Mouse (Mus musculus) CH12.LX (cell line): ENCODE results near the gene 1110032A03Rik. TPM values are rescaled to one million over a fixed set of nuclear protein-coding genes. Genes with fewer than 3 reads are reported as not detected.

Source experiments
- DNase-seq: peaks from one replicate; pipeline ENCODE4 v3.0.0-alpha.2; 2013; ENCODE audit errors: extremely low read depth
- H3K27ac ChIP-seq: 2 replicates; pipeline ENCODE4 v1.5.1; 2012; ENCODE audit warnings: low read depth, mild to moderate bottlenecking, control low read depth, moderate library complexity; ENCODE audit not compliant: insufficient read depth
- H3K27me3 ChIP-seq: replicated peaks from 2 replicates; pipeline ENCODE3; 2012; ENCODE audit warnings: inconsistent platforms
- H3K36me3 ChIP-seq, 2 experiments: replicated peaks in 1 of 2; 2 replicates each; pipeline versions ENCODE3 to v1.6.1; 2012; ENCODE audit warnings: inconsistent platforms in 1 of 2, low read length in 1 of 2, mild to moderate bottlenecking in 1 of 2, mixed read lengths in 1 of 2, moderate library complexity in 1 of 2; ENCODE audit not compliant: control insufficient read depth in 1 of 2, insufficient read depth in 1 of 2
- H3K4me1 ChIP-seq, 2 experiments: 2 replicates each; pipeline ENCODE4 v1.6.1; 2012; ENCODE audit warnings: inconsistent platforms in 1 of 2, moderate library complexity in 1 of 2; ENCODE audit not compliant: insufficient read depth in 2 of 2, control insufficient read depth in 1 of 2
- H3K4me2 ChIP-seq: 2 replicates; pipeline ENCODE4 v1.6.1; 2012; ENCODE audit warnings: low read depth, mild to moderate bottlenecking, control low read depth; ENCODE audit not compliant: poor library complexity, insufficient read depth, severe bottlenecking
- H3K4me3 ChIP-seq, 3 experiments: fragments of 150-350 bp in 1 of 3; sonication (generic) in 1 of 3; replicated peaks in 1 of 3; 2 replicates each; pipeline versions ENCODE3 to v1.5.1; 2011 to 2012; ENCODE audit warnings: low read depth in 2 of 3, low read length in 2 of 3, mild to moderate bottlenecking in 2 of 3, moderate library complexity in 2 of 3, control low read depth in 1 of 3, improper control_type of control experiment in 1 of 3, inconsistent platforms in 1 of 3, mixed read lengths in 1 of 3; ENCODE audit not compliant: poor library complexity in 1 of 3
- H3K79me2 ChIP-seq: replicated peaks from 2 replicates; pipeline ENCODE4 v1.6.1; 2012; ENCODE audit warnings: mild to moderate bottlenecking, moderate library complexity; ENCODE audit not compliant: control insufficient read depth, poor library complexity, insufficient read depth, severe bottlenecking; ENCODE audit errors: extremely low read depth
- H3K9ac ChIP-seq: 2 replicates; pipeline ENCODE4 v1.6.1; 2012; ENCODE audit warnings: low read depth, mild to moderate bottlenecking, control low read depth, moderate library complexity; ENCODE audit not compliant: insufficient read depth
- H3K9me3 ChIP-seq: replicated peaks from 2 replicates; pipeline ENCODE3; 2012; ENCODE audit warnings: low read length, inconsistent platforms, mixed read lengths
- BHLHE40 ChIP-seq: IDR thresholded peaks from 2 replicates; pipeline ENCODE4 v1.6.1; 2011; ENCODE audit warnings: mild to moderate bottlenecking, low read depth, low read length, improper control_type of control experiment
- CHD2 ChIP-seq: IDR thresholded peaks from 2 replicates; pipeline ENCODE4 v1.6.1; 2011; ENCODE audit warnings: low read length, improper control_type of control experiment
- CTCF ChIP-seq, 2 experiments: IDR thresholded peaks in 1 of 2; conservative IDR thresholded peaks in 1 of 2; 2 replicates each; pipeline ENCODE4 v1.5.1; 2011 to 2012; ENCODE audit warnings: low read depth in 2 of 2, low read length in 2 of 2, improper control_type of control experiment in 1 of 2, inconsistent platforms in 1 of 2, mild to moderate bottlenecking in 1 of 2, moderate library complexity in 1 of 2
- E2F4 ChIP-seq: IDR thresholded peaks from 2 replicates; pipeline ENCODE4 v1.6.1; 2011; ENCODE audit warnings: low read depth, low read length, improper control_type of control experiment; ENCODE audit not compliant: insufficient replicate concordance
- ELF1 ChIP-seq: IDR thresholded peaks from 2 replicates; pipeline ENCODE4 v1.6.1; 2014; ENCODE audit warnings: low read depth, mild to moderate bottlenecking, inconsistent platforms, low read length, improper control_type of control experiment
- ETS1 ChIP-seq: conservative IDR thresholded peaks from 2 replicates; pipeline ENCODE4 v1.6.1; 2012; ENCODE audit warnings: low read depth, mild to moderate bottlenecking, inconsistent platforms, low read length, improper control_type of control experiment, moderate library complexity
- HCFC1 ChIP-seq: IDR thresholded peaks from 2 replicates; pipeline ENCODE4 v1.6.1; 2012; ENCODE audit warnings: low read depth, mild to moderate bottlenecking, inconsistent platforms, low read length, improper control_type of control experiment
- IRF4 ChIP-seq: IDR thresholded peaks from 2 replicates; pipeline ENCODE4 v1.6.1; 2014; ENCODE audit warnings: low read depth, mild to moderate bottlenecking, inconsistent platforms, low read length, improper control_type of control experiment
- JUN ChIP-seq: IDR thresholded peaks from 2 replicates; pipeline ENCODE4 v1.6.1; 2011; ENCODE audit warnings: low read depth, mild to moderate bottlenecking, low read length, improper control_type of control experiment, moderate library complexity; ENCODE audit not compliant: insufficient read depth
- JUND ChIP-seq: conservative IDR thresholded peaks from 2 replicates; pipeline ENCODE4 v1.6.1; 2011; ENCODE audit warnings: low read depth, low read length, improper control_type of control experiment
- KAT2A ChIP-seq: IDR thresholded peaks from 2 replicates; pipeline ENCODE4 v1.6.1; 2012; ENCODE audit warnings: low read length, improper control_type of control experiment, inconsistent platforms; ENCODE audit not compliant: insufficient replicate concordance
- MAFK ChIP-seq: IDR thresholded peaks from 2 replicates; pipeline ENCODE4 v1.6.1; 2011; ENCODE audit warnings: low read length, improper control_type of control experiment; ENCODE audit not compliant: insufficient replicate concordance
- MAX ChIP-seq: IDR thresholded peaks from 2 replicates; pipeline ENCODE4 v1.6.1; 2011; ENCODE audit warnings: low read length, improper control_type of control experiment
- MAZ ChIP-seq: IDR thresholded peaks from 2 replicates; pipeline ENCODE4 v1.6.1; 2012; ENCODE audit warnings: low read depth, mild to moderate bottlenecking, inconsistent platforms, low read length, improper control_type of control experiment, moderate library complexity
- MEF2A ChIP-seq: IDR thresholded peaks from 2 replicates; pipeline ENCODE4 v1.6.1; 2014; ENCODE audit warnings: low read depth, mild to moderate bottlenecking, inconsistent platforms, low read length, improper control_type of control experiment, borderline replicate concordance
- MXI1 ChIP-seq: IDR thresholded peaks from 2 replicates; pipeline ENCODE4 v1.6.1; 2011; ENCODE audit warnings: mild to moderate bottlenecking, low read depth, low read length, improper control_type of control experiment
- MYC ChIP-seq: IDR thresholded peaks from 2 replicates; pipeline ENCODE4 v1.6.1; 2011; ENCODE audit warnings: low read depth, mild to moderate bottlenecking, improper control_type of control experiment, low read length
- NELFE ChIP-seq: IDR thresholded peaks from 2 replicates; pipeline ENCODE4 v1.6.1; 2011; ENCODE audit warnings: low read depth, low read length, improper control_type of control experiment
- NRF1 ChIP-seq: IDR thresholded peaks from 2 replicates; pipeline ENCODE4 v1.6.1; 2014; ENCODE audit warnings: low read depth, mild to moderate bottlenecking, inconsistent platforms, low read length, improper control_type of control experiment, moderate library complexity
- POLR2AphosphoS2 ChIP-seq: IDR thresholded peaks from 2 replicates; pipeline ENCODE4 v1.6.1; 2011; ENCODE audit warnings: low read depth, low read length, improper control_type of control experiment
- RAD21 ChIP-seq: IDR thresholded peaks from 2 replicates; pipeline ENCODE4 v1.6.1; 2011; ENCODE audit warnings: low read depth, mild to moderate bottlenecking, low read length, improper control_type of control experiment, moderate library complexity
- RCOR1 ChIP-seq: conservative IDR thresholded peaks from 2 replicates; pipeline ENCODE4 v1.6.1; 2012; ENCODE audit warnings: low read depth, mild to moderate bottlenecking, inconsistent platforms, low read length, improper control_type of control experiment
- SMC3 ChIP-seq: IDR thresholded peaks from 2 replicates; pipeline ENCODE4 v1.6.1; 2011; ENCODE audit warnings: low read depth, low read length, improper control_type of control experiment
- TBP ChIP-seq: conservative IDR thresholded peaks from 2 replicates; pipeline ENCODE4 v1.6.1; 2011; ENCODE audit warnings: low read depth, low read length, improper control_type of control experiment
- UBTF ChIP-seq: IDR thresholded peaks from 2 replicates; pipeline ENCODE4 v1.6.1; 2012; ENCODE audit warnings: low read depth, mild to moderate bottlenecking, inconsistent platforms, low read length, improper control_type of control experiment, moderate library complexity
- USF1 ChIP-seq: IDR thresholded peaks from 2 replicates; pipeline ENCODE4 v1.6.1; 2014; ENCODE audit warnings: low read depth, mild to moderate bottlenecking, inconsistent platforms, low read length, improper control_type of control experiment
- ZC3H11A ChIP-seq: IDR thresholded peaks from 2 replicates; pipeline ENCODE4 v1.6.1; 2012; ENCODE audit warnings: low read depth, mild to moderate bottlenecking, inconsistent platforms, low read length, improper control_type of control experiment
- ZKSCAN1 ChIP-seq: IDR thresholded peaks from 2 replicates; pipeline ENCODE4 v1.6.1; 2012; ENCODE audit warnings: low read depth, inconsistent platforms, low read length, improper control_type of control experiment, borderline replicate concordance
- ZMIZ1 ChIP-seq: IDR thresholded peaks from 2 replicates; pipeline ENCODE4 v1.6.1; 2012; ENCODE audit warnings: low read depth, mild to moderate bottlenecking, inconsistent platforms, low read length, improper control_type of control experiment
- ZNF384 ChIP-seq: IDR thresholded peaks from 2 replicates; pipeline ENCODE4 v1.6.1; 2012; ENCODE audit warnings: low read depth, low read length, improper control_type of control experiment, inconsistent platforms
- dilution Hi-C: fragments of 300-500 bp; cut with MboI; formaldehyde crosslinking; loops from 2 replicates; pipeline ENCODE4 v1.14.3; 2020; ENCODE audit warnings: low sequenced_read_pairs; ENCODE audit not compliant: extremely low pct_unique_long_range_greater_than_20kb, extremely low pct_ligation_motif_present
- in situ Hi-C: fragments of 300-500 bp; cut with MboI; formaldehyde crosslinking; loops from 3 replicates; pipeline ENCODE4 v1.14.3; 2019; ENCODE audit warnings: low sequenced_read_pairs, low pct_ligation_motif_present, low pct_unique_long_range_greater_than_20kb, mixed read lengths
- polyA plus RNA-seq: library from polyadenylated mRNA; unstranded; fragments of >175 nt; gene quantifications from 2 replicates; pipeline ENCODE4 v1.2.1, GENCODE M21; 2012; ENCODE audit warnings: low read depth; ENCODE audit not compliant: insufficient read length
- total RNA-seq, 2 experiments: library from RNA; depleted of rRNA; stranded (reverse); fragments of 300-350 nt in 1 of 2; fragments of >200 nt in 1 of 2; gene quantifications; 2 replicates each; pipeline ENCODE4 v1.2.3; 2012 to 2014

1110032A03Rik gene
- total and polyA plus RNA-seq, 3 experiments, result 7.7 to 11.3 (median 9.0) TPM

GRCm38 (mm10) chr9:50727925-50728651 is 47.2 kb downstream of the 1110032A03Rik start:
- Histone ChIP-seq H3K4me2 (peak overlapping the region; percentile 1), H3K9me3 (no peaks in the 10 kb centered on the region), H3K4me3 (peak overlapping the region in 1 of 3 experiments; percentile 63), H3K79me2 (no peaks in the 10 kb centered on the region), H3K27ac (no peak overlapping the region), H3K4me1 (peaks cover 0 to 7% of the 10 kb centered on the region in 2 experiments; a peak in 2 of 4 replicates), H3K27me3 (no peaks in the 10 kb centered on the region)
- dilution Hi-C loops (no loop called here), in situ Hi-C loops (no loop called here)
- no peak for DNase-seq
- TF ChIP-seq TBP (no peak), ZC3H11A (no peak), MAX (no peak), MAFK (no peak), ETS1 (no peak), MEF2A (no peak), CTCF (conservative IDR thresholded peaks at IDR 0.05 in 1 of 2, IDR thresholded peaks at IDR 0.05 in 1 of 2; ENCODE audit: low read depth in 2 of 2, low read length in 2 of 2) (peak in 1 of 2 experiments; percentile 10; a peak in 1 of 4 replicates), ZMIZ1 (no peak), UBTF (no peak), MXI1 (0 out of 2 replicates have a peak, but pooled peaks have one; percentile 36), NRF1 (peak; percentile 83), ZKSCAN1 (no peak), NELFE (no peak), JUN (no peak), POLR2AphosphoS2 (no peak), IRF4 (no peak), JUND (no peak), HCFC1 (no peak), ZNF384 (no peak), RAD21 (no peak; the same call in 1 of the 2 replicates), ELF1 (no peak), CHD2 (no peak), RCOR1 (no peak), E2F4 (no peak), KAT2A (no peak), MAZ (no peak), BHLHE40 (peak; percentile 74), SMC3 (no peak), USF1 (no peak), MYC (no peak)
- TF ChIP-seq, all 38 proteins: peak for 4
- H3K9ac ChIP-seq, result no peak overlapping the region
- H3K36me3 ChIP-seq, result no peaks in the 10 kb centered on the region
